In the genomic region with DNA sequence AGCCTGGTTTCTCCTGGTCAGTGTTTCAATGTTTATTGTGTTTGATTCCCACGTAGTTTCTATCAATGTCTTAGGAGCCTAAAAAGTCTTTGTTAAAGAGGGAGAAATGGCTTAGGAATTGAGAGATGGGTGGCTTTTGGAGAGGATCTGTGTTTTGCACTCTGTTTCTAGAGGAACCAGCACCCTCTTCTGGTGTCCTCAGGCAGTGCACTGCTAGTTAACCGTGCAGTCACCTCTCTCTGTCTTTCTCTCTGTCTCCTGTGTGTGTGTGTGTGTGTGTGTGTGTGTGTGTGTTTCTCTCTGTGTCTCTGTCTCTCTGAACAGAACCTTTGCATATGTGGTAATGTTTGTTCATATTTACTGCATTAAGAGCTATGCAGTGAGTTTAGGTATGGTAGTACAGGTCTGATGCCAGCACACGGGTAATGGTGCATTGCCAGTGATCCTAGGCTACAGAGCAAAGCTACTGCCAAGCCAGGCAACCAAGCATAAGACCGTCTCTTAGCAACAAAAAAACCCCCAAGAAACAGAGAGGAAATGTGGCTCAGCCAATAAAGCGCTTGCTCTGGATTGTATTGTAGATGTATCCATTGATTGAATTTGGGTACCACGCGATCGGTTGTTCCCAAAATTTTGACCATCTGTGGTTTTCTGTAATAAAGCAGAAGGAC, we compare ENCODE assay signal across 9 mouse cellular contexts.
A peak's percentile ranks its signal among the peaks of the same experiment; 100 is the strongest.
DNase-seq lines count a peak whose midpoint lies in the region; ATAC-seq and TF ChIP-seq lines count a peak whose summit lies in the region.
"Had no signal": no experiment of that assay in that cellular context is flagged by ENCODE, and none has a peak within 500 bp of the region (broad histone marks: within the 10 kb centered on the region; RNA-seq: fewer than 3 reads in every experiment).

No protein-coding gene starts in this region.

- no peak overlapping the region for H3K4me3 ChIP-seq in heart, postnatal 0 days (ENCODE audit: low read depth, low read length)
- no peak overlapping the region for H3K4me3 ChIP-seq in heart, embryonic 11.5 days (ENCODE audit: low read depth, low read length)
- no peak overlapping the region for H3K4me3 ChIP-seq in hindbrain, embryonic 10.5 days
- no peak overlapping the region for H3K4me3 ChIP-seq in lung, postnatal 0 days (ENCODE audit: low read depth, low read length)
- H3K4me3 ChIP-seq: megakaryocyte, embryonic 14.5 days had no signal

- no peak overlapping the region for H3K27ac ChIP-seq in heart, postnatal 0 days (ENCODE audit: low read depth)
- H3K27ac ChIP-seq in heart, embryonic 11.5 days (ENCODE audit: low read depth, low read length), result no peak overlapping the region
- 0 out of 2 replicates have a peak overlapping the region, but pooled peaks have one; percentile 20 for H3K27ac ChIP-seq in hindbrain, embryonic 10.5 days
- H3K27ac ChIP-seq in lung, postnatal 0 days (ENCODE audit: low read length), result no peak overlapping the region

- DNase-seq in heart, postnatal 0 days (ENCODE audit: low spot score), result peak; percentile 25
- DNase-seq in A20 (ENCODE audit: low read depth, low spot score), result peak; percentile 57
- DNase-seq in adipocyte (ENCODE audit: low spot score), result peak; percentile 16
- DNase-seq in hindbrain, embryonic 10.5 days (ENCODE audit: low spot score), result peak; percentile 23
- peak; percentile 31 for DNase-seq in lung, postnatal 0 days (ENCODE audit: low spot score)
- DNase-seq in thymus, postnatal 14 days, result peak; percentile 39

- no peak; the same call in 1 of the 2 replicates for ATAC-seq in heart, postnatal 0 days (ENCODE audit: insufficient read depth, low read depth)
- ATAC-seq in heart, embryonic 11.5 days (replicated peaks; ENCODE audit: insufficient number of reproducible peaks, low FRiP score, low TSS enrichment), result no peak
- ATAC-seq in lung, postnatal 0 days, result no peak
- no peak for ATAC-seq in activated CD4-positive, CD25-positive, alpha-beta regulatory T cell, adult 4 months

- no peak overlapping the region for H3K4me2 ChIP-seq in heart, postnatal 0 days (ENCODE audit: low read depth, low read length)
- H3K4me2 ChIP-seq in heart, embryonic 11.5 days, result no peak overlapping the region
- no peak overlapping the region for H3K4me2 ChIP-seq in lung, postnatal 0 days (replicated peaks; ENCODE audit: low read depth, low read length)

- H3K36me3 ChIP-seq in heart, postnatal 0 days (replicated peaks; ENCODE audit: control insufficient read depth, insufficient read depth, low read length), result peaks cover 22% of the 10 kb centered on the region
- H3K36me3 ChIP-seq in heart, embryonic 11.5 days (ENCODE audit: control insufficient read depth, insufficient read depth, low read length), result no peaks in the 10 kb centered on the region; the same call in none of the 2 replicates
- peaks cover 46% of the 10 kb centered on the region for H3K36me3 ChIP-seq in hindbrain, embryonic 10.5 days
- peaks cover 22% of the 10 kb centered on the region; the same call in 1 of the 2 replicates for H3K36me3 ChIP-seq in lung, postnatal 0 days (ENCODE audit: insufficient read depth, low read length)

- peak; percentile 62 for TF ChIP-seq CTCF in heart, postnatal 0 days (IDR thresholded peaks at IDR 0.05; ENCODE audit: low read depth)
- peak; percentile 70 for TF ChIP-seq CTCF in lung, postnatal 0 days (IDR thresholded peaks at IDR 0.05)

- no peaks in the 10 kb centered on the region for H3K9me3 ChIP-seq in heart, postnatal 0 days (replicated peaks; ENCODE audit: control insufficient read depth, low read length)
- no peaks in the 10 kb centered on the region for H3K9me3 ChIP-seq in heart, embryonic 11.5 days (replicated peaks; ENCODE audit: control insufficient read depth, low read length)
- H3K9me3 ChIP-seq in hindbrain, embryonic 10.5 days, result no peaks in the 10 kb centered on the region
- no peaks in the 10 kb centered on the region for H3K9me3 ChIP-seq in lung, postnatal 0 days (ENCODE audit: low read length)
- H3K9me3 ChIP-seq: megakaryocyte, embryonic 14.5 days had no signal

- no peak overlapping the region for H3K9ac ChIP-seq in heart, postnatal 0 days (replicated peaks; ENCODE audit: low read depth, low read length)
- H3K9ac ChIP-seq in heart, embryonic 11.5 days (ENCODE audit: low read depth, low read length), result no peak overlapping the region
- no peak overlapping the region for H3K9ac ChIP-seq in lung, postnatal 0 days (replicated peaks; ENCODE audit: low read depth)

- H3K27me3 ChIP-seq in heart, postnatal 0 days (ENCODE audit: control insufficient read depth, insufficient read depth, low read length), result no peaks in the 10 kb centered on the region
- H3K27me3 ChIP-seq in heart, embryonic 11.5 days (ENCODE audit: control insufficient read depth, insufficient read depth, low read length), result no peaks in the 10 kb centered on the region
- H3K27me3 ChIP-seq in hindbrain, embryonic 10.5 days (ENCODE audit: insufficient read depth, poor library complexity, severe bottlenecking), result no peaks in the 10 kb centered on the region
- H3K27me3 ChIP-seq in lung, postnatal 0 days (replicated peaks; ENCODE audit: insufficient read depth, low read length), result no peaks in the 10 kb centered on the region
- H3K27me3 ChIP-seq: megakaryocyte, embryonic 14.5 days had no signal

- 0 out of 2 replicates have a peak, but pooled peaks cover 2% of the 10 kb centered on the region for H3K4me1 ChIP-seq in heart, postnatal 0 days (ENCODE audit: control insufficient read depth, insufficient read depth)
- no peaks in the 10 kb centered on the region for H3K4me1 ChIP-seq in heart, embryonic 11.5 days (ENCODE audit: control insufficient read depth, insufficient read depth, low read length)
- peaks cover 4% of the 10 kb centered on the region; the same call in 1 of the 2 replicates for H3K4me1 ChIP-seq in hindbrain, embryonic 10.5 days (replicated peaks)
- no peaks in the 10 kb centered on the region for H3K4me1 ChIP-seq in lung, postnatal 0 days (ENCODE audit: insufficient read depth, low read depth, low read length)
- H3K4me1 ChIP-seq: megakaryocyte, embryonic 14.5 days had no signal

- WGBS in heart, postnatal 0 days, result 80% methylated on average over 8 of the region's 8 CpGs
- WGBS in heart, embryonic 11.5 days (ENCODE audit: insufficient replicate concordance), result 83% methylated on average over 8 of the region's 8 CpGs
- 83% methylated on average over 8 of the region's 8 CpGs for WGBS in hindbrain, embryonic 10.5 days
- WGBS in lung, postnatal 0 days, result 87% methylated on average over 8 of the region's 8 CpGs

- no peak for TF ChIP-seq EP300 in heart, postnatal 0 days (IDR thresholded peaks at IDR 0.05; ENCODE audit: low read depth)
- no peak for TF ChIP-seq EP300 in lung, postnatal 0 days (IDR thresholded peaks at IDR 0.05)
